In genomic region chr8:10801580-10801979, GRCm38 (mm10) we compare ENCODE assay signal across 20 mouse cellular contexts.
A peak's percentile ranks its signal among the peaks of the same experiment; 100 is the strongest.
DNase-seq lines count a peak whose midpoint lies in the region; ATAC-seq and TF ChIP-seq lines count a peak whose summit lies in the region.
"Had no signal": no experiment of that assay in that cellular context is flagged by ENCODE, and none has a peak within 500 bp of the region (broad histone marks: within the 10 kb centered on the region; RNA-seq: fewer than 3 reads in every experiment).

No protein-coding gene starts in this region.

- no peak for TF ChIP-seq CTCF in heart, adult 2 months (IDR thresholded peaks at IDR 0.05)
- TF ChIP-seq CTCF in lung, postnatal 0 days (IDR thresholded peaks at IDR 0.05): no peak

- H3K9me3 ChIP-seq in heart, embryonic 13.5 days: no peaks in the 10 kb centered on the region
- H3K9me3 ChIP-seq in lung, postnatal 0 days (ENCODE audit: low read length): no peaks in the 10 kb centered on the region
- no peaks in the 10 kb centered on the region for H3K9me3 ChIP-seq in limb, embryonic 10.5 days (replicated peaks)
- H3K9me3 ChIP-seq: embryonic facial prominence, embryonic 15.5 days; kidney, embryonic 15.5 days; limb, embryonic 12.5 days had no signal

- peaks cover 2% of the 10 kb centered on the region; the same call in 1 of the 2 replicates for H3K27me3 ChIP-seq in heart, embryonic 13.5 days (replicated peaks)
- H3K27me3 ChIP-seq in heart, adult 2 months (ENCODE audit: control insufficient read depth, insufficient read depth, low read length): no peaks in the 10 kb centered on the region
- H3K27me3 ChIP-seq in lung, postnatal 0 days (replicated peaks; ENCODE audit: insufficient read depth, low read length): no peaks in the 10 kb centered on the region
- peaks cover 7% of the 10 kb centered on the region; the same call in 1 of the 2 replicates for H3K27me3 ChIP-seq in limb, embryonic 10.5 days (ENCODE audit: low read depth, poor library complexity, severe bottlenecking)
- H3K27me3 ChIP-seq: embryonic facial prominence, embryonic 15.5 days had no signal

- H3K4me1 ChIP-seq in heart, embryonic 13.5 days: peaks cover 31% of the 10 kb centered on the region
- H3K4me1 ChIP-seq in heart, adult 2 months (ENCODE audit: control insufficient read depth, insufficient read depth, low read length): 0 out of 2 replicates have a peak, but pooled peaks cover 1% of the 10 kb centered on the region
- no peaks in the 10 kb centered on the region for H3K4me1 ChIP-seq in lung, postnatal 0 days (ENCODE audit: insufficient read depth, low read depth, low read length)
- peaks cover 14% of the 10 kb centered on the region for H3K4me1 ChIP-seq in limb, embryonic 10.5 days

- WGBS in heart, embryonic 13.5 days: 45% methylated on average over 5 of the region's 5 CpGs
- WGBS in heart, adult 2 months: 44% methylated on average over 5 of the region's 5 CpGs
- 31% methylated on average over 5 of the region's 5 CpGs for WGBS in lung, postnatal 0 days
- 84% methylated on average over 5 of the region's 5 CpGs for WGBS in limb, embryonic 10.5 days

- H3K4me2 ChIP-seq in heart, embryonic 13.5 days: no peak overlapping the region
- no peak overlapping the region for H3K4me2 ChIP-seq in lung, postnatal 0 days (replicated peaks; ENCODE audit: low read depth, low read length)
- H3K4me2 ChIP-seq: embryonic facial prominence, embryonic 15.5 days; kidney, embryonic 15.5 days; limb, embryonic 12.5 days; liver, embryonic 11.5 days had no signal

- intact Hi-C loops in heart, adult 2 months (cut with DNase I): no loop called here

- no peaks in the 10 kb centered on the region for H3K79me2 ChIP-seq in heart, adult 2 months (replicated peaks; ENCODE audit: control insufficient read depth, insufficient read depth, low read length)

- ATAC-seq in heart, embryonic 13.5 days (ENCODE audit: extremely low read depth, insufficient number of reproducible peaks, low FRiP score, low TSS enrichment): no peak
- ATAC-seq in lung, postnatal 0 days: peak; percentile 81
- ATAC-seq: CD4-positive, CD25-positive, alpha-beta regulatory T cell, adult 4 months; forebrain, embryonic 16.5 days; hindbrain, postnatal 0 days; intestine, embryonic 16.5 days; liver, postnatal 0 days had no signal

- no peak overlapping the region; the same call in 1 of the 2 replicates for H3K9ac ChIP-seq in heart, embryonic 13.5 days
- no peak overlapping the region for H3K9ac ChIP-seq in heart, adult 2 months (ENCODE audit: low read depth, low read length)
- H3K9ac ChIP-seq in lung, postnatal 0 days (replicated peaks; ENCODE audit: low read depth): no peak overlapping the region
- H3K9ac ChIP-seq: embryonic facial prominence, embryonic 15.5 days; kidney, embryonic 15.5 days; limb, embryonic 12.5 days; liver, postnatal 0 days had no signal

- H3K36me3 ChIP-seq in heart, embryonic 13.5 days: no peaks in the 10 kb centered on the region
- no peaks in the 10 kb centered on the region for H3K36me3 ChIP-seq in heart, adult 2 months (ENCODE audit: control insufficient read depth, insufficient read depth, low read length)
- no peaks in the 10 kb centered on the region for H3K36me3 ChIP-seq in lung, postnatal 0 days (ENCODE audit: insufficient read depth, low read length)
- H3K36me3 ChIP-seq in limb, embryonic 10.5 days: no peaks in the 10 kb centered on the region
- H3K36me3 ChIP-seq: embryonic facial prominence, embryonic 15.5 days; kidney, embryonic 15.5 days; limb, embryonic 12.5 days had no signal

- TF ChIP-seq POLR2A in heart, adult 2 months (IDR thresholded peaks at IDR 0.05; ENCODE audit: insufficient read depth, low read depth, low read length): no peak

- peak overlapping the region; percentile 12; the same call in 1 of the 2 replicates for H3K27ac ChIP-seq in heart, embryonic 13.5 days (replicated peaks)
- no peak overlapping the region for H3K27ac ChIP-seq in heart, adult 2 months
- H3K27ac ChIP-seq in lung, postnatal 0 days (ENCODE audit: low read length): peak overlapping the region; percentile 38; the same call in 1 of the 2 replicates
- H3K27ac ChIP-seq in limb, embryonic 10.5 days: peak overlapping the region; percentile 26; the same call in 1 of the 2 replicates
- H3K27ac ChIP-seq: embryonic facial prominence, embryonic 15.5 days; hindbrain, postnatal 0 days; kidney, embryonic 15.5 days; limb, embryonic 12.5 days had no signal

- TF ChIP-seq EP300 in heart, adult 2 months (IDR thresholded peaks at IDR 0.05; ENCODE audit: insufficient read depth, low read depth, low read length): no peak
- no peak for TF ChIP-seq EP300 in lung, postnatal 0 days (IDR thresholded peaks at IDR 0.05)

- DNase-seq in adrenal gland, postnatal 14 days: peak; percentile 45
- no peak for DNase-seq in adrenal gland, postnatal 4 days (ENCODE audit: low spot score in 2 of 2)
- DNase-seq in heart, adult 2 months: no peak
- DNase-seq in lung, postnatal 0 days (ENCODE audit: low spot score): peak; percentile 54
- no peak for DNase-seq in lung, postnatal 4 days
- DNase-seq in limb, embryonic 10.5 days (ENCODE audit: low spot score): no peak
- DNase-seq: cerebellum, adult 9-11 months; gastrocnemius, postnatal 36 days; layer of hippocampus, postnatal 36 days; liver, postnatal 0 days; midbrain, embryonic 14.5 days had no signal

- no peak overlapping the region for H3K4me3 ChIP-seq in heart, embryonic 13.5 days
- no peak overlapping the region for H3K4me3 ChIP-seq in heart, adult 2 months
- no peak overlapping the region for H3K4me3 ChIP-seq in lung, postnatal 0 days (ENCODE audit: low read depth, low read length)
- no peak overlapping the region for H3K4me3 ChIP-seq in limb, embryonic 10.5 days
- H3K4me3 ChIP-seq: embryonic facial prominence, embryonic 15.5 days; kidney, embryonic 15.5 days; limb, embryonic 12.5 days had no signal

Comparison
In these comparisons a context has a peak if more than half of its experiments do, and no peak if none do; other contexts are left out.
1. DNase-seq: peak in adrenal gland, postnatal 14 days (single experiment) and lung, postnatal 0 days (single experiment); none in adrenal gland, postnatal 4 days (0 of 2), heart, adult 2 months (0 of 2), lung, postnatal 4 days (0 of 2) and limb, embryonic 10.5 days (single experiment).